Mouse (Mus musculus) left cerebral cortex, postnatal 14 days (tissue): ENCODE measurements around the gene Crb2. TPM values are rescaled to one million over a fixed set of nuclear protein-coding genes. Genes with fewer than 3 reads are reported as not detected.
A peak's percentile ranks its signal among the peaks of the same experiment; 100 is the strongest.

Source experiments
- DNase-seq, 2 experiments: peaks; one replicate each; pipeline ENCODE4 v3.0.0; 2021 to 2022; ENCODE audit warnings: low spot score in 2 of 2, mixed read lengths in 1 of 2
- intact Hi-C: fragments of 180-260 bp; cut with DNase I; formaldehyde crosslinking; loops from one replicate; pipeline ENCODE4 v1.15.1; 2025
- total RNA-seq, 2 experiments: library from RNA; stranded (reverse); gene quantifications; 2 replicates each; pipeline ENCODE4 v1.2.3; 2021

Crb2 gene
- total RNA-seq, 2 experiments from 2014 or later: 5.2 to 5.6 TPM

DNA sequence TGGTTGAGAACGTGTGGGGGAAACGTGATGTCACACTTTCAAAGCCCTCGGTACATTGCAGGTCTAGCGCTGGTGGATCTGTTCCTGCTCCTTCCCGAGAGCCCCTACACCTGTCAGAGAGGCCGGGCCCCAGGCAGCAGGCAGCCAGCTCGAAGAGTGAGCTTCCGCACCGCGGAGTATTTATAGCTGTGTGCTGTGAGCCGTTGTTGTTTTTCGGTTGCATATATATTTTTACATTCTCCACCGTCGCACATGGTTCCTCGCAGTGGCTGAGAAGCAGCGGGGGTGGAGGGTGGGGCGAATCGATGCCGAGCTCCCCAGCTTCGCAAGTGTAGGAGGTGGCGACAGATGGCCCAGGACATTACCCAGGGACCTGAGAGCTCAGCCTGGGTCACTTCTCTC, 11.0 kb upstream of the Crb2 start:
- intact Hi-C loops: loop anchor here (5.0 kb wide), 1 partner anchor 43 kb away; no protein-coding TSS in a partner anchor
- DNase-seq: peak; percentile 68 to 69

GRCm38 (mm10) chr2:37766027-37766761, 9.9 kb upstream of the Crb2 start:
- intact Hi-C loops: loop anchor here (2.0 to 5.0 kb wide), 2 partner anchors 44 to 63 kb away; partner anchors contain the start of gene Strbp
- no peak for DNase-seq

DNA sequence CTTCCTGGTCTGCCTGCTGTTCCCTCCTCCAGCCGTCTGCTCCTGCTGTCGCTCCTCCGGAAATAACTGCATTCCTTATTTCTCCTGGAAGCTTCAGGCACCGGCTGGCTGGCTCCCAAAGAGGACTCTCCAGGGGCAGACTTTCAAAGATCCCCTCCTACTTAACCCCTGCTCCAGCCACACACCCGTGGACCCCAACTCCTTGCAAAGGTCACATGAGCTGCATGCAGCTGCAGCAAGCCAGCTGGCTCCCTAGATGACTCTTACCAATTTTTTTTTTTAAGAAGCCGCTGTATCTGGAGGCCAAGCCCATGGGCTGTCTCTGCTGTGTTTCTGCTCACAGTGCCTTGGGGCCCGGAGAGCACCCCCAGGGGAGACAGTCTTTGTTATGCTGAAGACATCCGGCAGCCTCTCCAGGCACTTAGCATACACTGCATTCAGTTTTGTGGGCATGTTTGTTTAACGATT, 8.9 kb upstream of the Crb2 start:
- peak; percentile 72 to 77 for DNase-seq
- intact Hi-C loops: loop anchor here (2.0 to 5.0 kb wide), 2 partner anchors 45 to 64 kb away; partner anchors contain the start of gene Strbp

GRCm38 (mm10) chr2:37767739-37768138, 8.3 kb upstream of the Crb2 start:
- intact Hi-C loops: loop anchor here (2.0 to 5.0 kb wide), 2 partner anchors 45 to 65 kb away; partner anchors contain the start of gene Strbp

DNA sequence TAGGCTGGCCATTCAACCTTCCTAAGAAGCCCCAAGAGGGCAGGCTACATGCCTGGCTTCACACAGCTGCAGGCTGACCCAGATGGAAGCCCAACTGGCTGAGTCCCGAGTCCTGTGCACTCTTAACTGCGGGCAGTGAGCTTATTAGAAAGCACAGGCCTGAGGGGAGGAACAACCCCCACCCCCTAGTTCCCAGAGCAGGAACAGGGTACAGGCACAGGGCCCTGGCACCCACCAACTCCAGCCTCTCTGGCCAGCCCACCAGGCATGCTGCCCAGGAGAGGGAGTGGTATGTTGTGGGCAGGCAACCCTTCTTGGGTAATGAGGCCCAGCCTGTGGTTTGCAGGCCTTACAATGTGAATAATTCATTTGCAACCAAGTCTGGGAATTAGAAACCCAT, 7.1 kb upstream of the Crb2 start:
- DNase-seq: peak; percentile 63 to 68
- intact Hi-C loops: loop anchor here (5.0 kb wide), 1 partner anchor 47 kb away; no protein-coding TSS in a partner anchor

More at GRCm38 (mm10) chr2:37767739-37768138, 8.3 kb upstream of the Crb2 start:
- DNase-seq: no peak

DNA sequence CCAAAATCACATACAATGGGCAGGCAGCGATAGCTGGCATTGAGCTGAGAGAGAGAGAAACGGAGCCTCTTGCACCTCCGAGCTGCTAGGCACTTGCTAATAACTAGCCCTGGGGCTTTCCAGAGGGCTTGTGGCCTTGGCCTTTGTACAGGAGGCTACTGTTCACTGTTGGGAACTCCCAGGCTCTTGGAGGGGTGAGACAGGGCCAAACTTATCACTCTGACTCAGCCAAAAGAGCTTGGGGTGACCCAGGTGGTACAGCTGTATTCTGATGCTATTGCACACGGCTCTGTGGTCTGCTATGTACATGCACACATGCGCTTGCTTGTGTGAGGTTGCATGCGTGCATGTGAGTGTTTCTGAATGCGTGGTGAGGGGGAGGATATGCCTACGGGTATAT, 6.3 kb upstream of the Crb2 start:
- no peak for DNase-seq
- intact Hi-C loops: loop anchor here (5.0 kb wide), 3 partner anchors 47 to 252 kb away; partner anchors contain the start of gene Gpr21

DNA sequence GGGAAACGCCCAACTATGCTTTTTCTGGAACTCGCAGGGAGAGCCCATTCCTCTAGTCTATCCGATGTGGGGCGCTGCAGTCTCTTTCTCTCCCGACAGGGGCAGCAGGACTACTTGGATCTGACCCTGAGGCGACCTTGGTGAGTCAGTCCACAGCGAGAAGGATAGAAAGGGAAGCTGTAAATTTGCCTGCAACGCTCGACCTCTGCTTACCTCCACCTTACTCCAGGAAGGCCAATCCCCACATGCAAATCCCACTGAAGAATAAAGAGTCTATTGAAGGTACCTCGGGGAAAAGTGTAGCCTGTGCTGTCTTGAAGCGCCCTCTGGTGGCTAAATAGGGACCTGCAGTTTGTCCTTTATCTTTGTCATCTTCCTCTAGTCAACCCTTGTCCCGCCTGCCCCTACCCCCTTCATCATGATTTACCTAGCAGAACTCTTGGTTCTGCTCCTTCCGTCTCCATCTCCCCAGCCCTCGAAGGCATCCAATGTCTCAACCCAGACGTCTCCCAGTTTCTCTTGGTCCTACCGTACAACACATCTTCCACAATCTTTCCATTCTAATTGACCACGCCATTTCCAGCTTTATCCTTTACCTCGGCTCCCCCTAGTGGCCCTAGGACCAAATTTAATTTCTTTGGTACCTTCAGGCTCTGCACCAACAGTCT, 4.3 kb upstream of the Crb2 start:
- DNase-seq: peak; percentile 93 to 95
- intact Hi-C loops: loop anchor here (5.0 kb wide), 2 partner anchors 209 to 254 kb away; partner anchors contain the start of gene Gpr21

DNA sequence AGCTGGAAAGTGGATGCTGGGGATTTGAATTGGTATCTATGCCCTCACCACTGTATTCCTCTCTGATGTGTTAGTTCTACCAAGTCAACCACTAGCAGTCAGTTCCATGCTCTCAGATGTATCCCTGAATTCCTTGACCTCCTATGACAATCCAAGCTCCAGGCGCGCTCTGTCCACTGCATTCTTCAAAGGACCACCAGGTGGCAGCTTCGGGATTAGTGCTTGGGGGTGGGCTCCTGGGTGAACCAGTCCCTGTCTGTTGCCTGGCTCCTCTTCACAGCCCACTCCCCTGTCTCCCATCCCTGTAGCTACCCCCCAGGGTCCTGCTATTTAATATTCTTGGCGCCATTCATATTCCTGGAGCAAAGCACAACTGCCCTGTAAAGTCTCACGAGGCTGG, 1.5 kb upstream of the Crb2 start:
- intact Hi-C loops: loop anchor here (5.0 kb wide), 2 partner anchors 212 to 257 kb away; partner anchors contain the start of gene Gpr21
- peak in 1 of 2 experiments; percentile 50 for DNase-seq

DNA sequence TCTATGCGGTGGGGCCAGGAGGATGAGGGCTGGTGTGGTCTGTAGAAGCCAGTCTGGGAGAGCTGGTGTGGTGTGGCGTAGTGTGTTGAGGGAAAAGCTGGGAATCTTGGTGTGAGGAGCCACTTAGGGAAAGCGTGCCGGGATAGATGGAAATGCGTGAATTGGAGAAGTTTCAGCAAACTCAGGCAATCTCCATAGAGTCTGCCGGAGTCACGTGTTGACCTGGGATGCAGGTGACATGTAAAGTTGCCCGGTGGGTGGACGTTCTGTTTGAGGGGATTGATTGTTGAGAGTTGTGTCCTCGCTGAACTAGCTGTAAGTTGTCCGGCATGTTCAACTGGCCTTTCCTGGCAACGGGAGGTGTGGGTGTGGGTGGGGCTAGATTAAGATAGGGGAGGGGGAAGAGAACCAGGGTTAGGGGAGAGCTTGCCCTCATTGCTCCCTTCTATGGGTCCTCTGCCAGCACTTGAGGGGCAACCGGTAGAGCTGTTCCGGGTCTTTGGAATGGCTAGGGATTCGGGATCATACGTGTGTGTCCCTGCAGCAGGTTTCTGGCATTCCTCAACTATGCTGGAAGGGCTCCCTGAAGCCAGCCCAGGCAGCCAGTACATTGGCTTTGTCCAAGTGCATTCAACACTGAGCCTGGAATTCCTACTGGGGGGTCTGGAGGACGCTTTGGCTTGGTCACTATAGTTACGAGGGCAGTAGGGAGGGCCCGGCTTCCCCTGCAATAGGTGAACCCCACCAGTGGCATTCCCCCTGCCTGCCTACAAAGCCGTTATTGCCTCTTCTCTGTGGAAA, 762 bp downstream of the Crb2 start:
- intact Hi-C loops: no loop called here
- DNase-seq: no peak

DNA sequence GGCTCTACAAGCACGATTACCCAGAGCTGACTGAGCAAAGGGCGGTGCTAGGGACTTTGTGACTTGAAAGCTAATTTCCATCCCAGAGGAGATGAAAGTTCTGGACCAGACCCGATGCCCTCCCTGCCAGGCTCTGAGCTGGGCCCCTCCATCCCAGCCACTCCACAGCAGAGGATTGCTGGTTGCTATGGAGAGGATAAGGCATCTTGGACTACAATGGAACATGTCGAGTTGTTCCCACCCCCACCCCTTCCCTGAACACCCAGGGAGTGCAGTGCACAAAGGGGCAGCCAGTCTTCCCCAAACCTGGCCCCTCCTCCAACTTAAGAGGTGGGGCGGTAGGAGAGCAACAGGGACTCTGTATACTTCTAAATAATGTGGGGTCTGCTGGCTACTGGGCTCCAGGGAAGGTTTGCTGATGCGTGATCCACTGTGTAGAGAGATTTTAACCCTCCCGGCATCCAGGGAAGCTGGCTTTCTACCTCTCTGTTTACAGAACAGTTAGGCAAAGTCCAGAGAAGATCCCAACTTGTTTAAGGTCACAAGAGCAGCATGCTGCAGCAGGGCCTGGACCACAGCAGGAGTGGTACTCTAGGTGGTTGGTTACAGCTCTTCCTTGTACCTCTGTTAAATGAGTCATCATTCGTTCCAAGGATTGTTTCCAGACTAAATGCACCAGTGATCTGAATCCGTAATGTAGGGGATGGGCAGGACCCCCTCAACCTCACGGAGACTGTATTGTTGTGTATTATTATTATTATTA, 2.1 kb downstream of the Crb2 start:
- intact Hi-C loops: no loop called here
- DNase-seq: no peak

DNA sequence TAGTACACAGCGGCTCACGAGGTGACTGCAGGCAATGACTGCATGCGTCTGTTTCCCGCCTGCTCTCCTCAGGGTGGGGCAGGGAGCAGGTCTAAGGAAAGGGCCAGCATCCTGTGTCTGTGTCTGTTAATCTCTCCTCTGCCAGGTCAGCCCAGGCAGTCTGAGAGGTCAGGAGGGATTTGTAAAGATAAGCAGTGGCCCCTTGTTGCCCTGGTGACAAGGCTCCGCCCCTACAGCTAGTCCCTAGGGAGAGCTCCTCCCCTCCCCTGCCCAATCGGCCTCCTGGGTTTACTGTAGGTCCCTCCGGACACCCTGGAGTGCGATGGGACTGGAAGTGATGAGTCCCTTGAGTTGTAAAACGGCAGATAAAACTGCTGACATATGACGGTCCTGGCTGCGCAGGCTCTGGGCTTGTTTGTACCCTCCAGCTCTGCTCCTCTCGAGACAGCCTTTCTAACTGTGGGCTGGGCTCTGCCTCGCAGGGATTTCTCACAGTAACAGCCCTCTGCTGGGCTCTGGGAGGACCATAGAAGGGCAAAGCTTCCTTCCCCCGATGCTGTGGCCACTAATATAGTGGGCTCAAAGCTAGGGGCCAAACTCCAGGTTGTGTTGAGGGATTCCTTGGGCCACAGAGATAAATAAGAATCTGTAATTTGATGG, 4.4 kb downstream of the Crb2 start:
- intact Hi-C loops: no loop called here
- no peak for DNase-seq

GRCm38 (mm10) chr2:37781421-37781820, 5.4 kb downstream of the Crb2 start:
- intact Hi-C loops: no loop called here
- DNase-seq: no peak

- intact Hi-C loops: no loop called here
Observed at GRCm38 (mm10) chr2:37782002-37782401, 6.0 kb downstream of the Crb2 start.

GRCm38 (mm10) chr2:37784473-37784872, 8.4 kb downstream of the Crb2 start:
- DNase-seq: no peak
- intact Hi-C loops: no loop called here

More at GRCm38 (mm10) chr2:37782002-37782401, 6.0 kb downstream of the Crb2 start:
- DNase-seq: no peak

DNA sequence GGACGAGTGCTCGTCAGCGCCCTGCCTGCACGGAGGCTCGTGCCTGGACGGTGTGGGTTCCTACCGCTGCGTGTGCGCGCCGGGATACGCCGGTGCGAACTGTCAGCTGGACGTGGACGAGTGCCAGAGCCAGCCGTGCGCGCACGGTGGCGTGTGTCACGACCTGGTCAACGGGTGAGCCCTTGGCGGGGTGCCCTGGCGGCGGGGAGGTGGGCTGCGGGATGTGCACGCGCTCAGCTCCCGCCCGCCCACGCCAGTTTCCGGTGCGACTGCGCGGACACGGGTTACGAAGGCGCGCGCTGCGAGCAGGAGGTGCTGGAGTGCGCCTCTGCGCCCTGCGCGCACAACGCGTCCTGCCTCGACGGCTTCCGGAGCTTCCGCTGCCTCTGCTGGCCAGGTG, 10.4 kb downstream of the Crb2 start:
- DNase-seq: no peak
- intact Hi-C loops: no loop called here

- DNase-seq: no peak
- intact Hi-C loops: no loop called here
Observed at GRCm38 (mm10) chr2:37788176-37788962, 12.3 kb downstream of the Crb2 start.

DNA sequence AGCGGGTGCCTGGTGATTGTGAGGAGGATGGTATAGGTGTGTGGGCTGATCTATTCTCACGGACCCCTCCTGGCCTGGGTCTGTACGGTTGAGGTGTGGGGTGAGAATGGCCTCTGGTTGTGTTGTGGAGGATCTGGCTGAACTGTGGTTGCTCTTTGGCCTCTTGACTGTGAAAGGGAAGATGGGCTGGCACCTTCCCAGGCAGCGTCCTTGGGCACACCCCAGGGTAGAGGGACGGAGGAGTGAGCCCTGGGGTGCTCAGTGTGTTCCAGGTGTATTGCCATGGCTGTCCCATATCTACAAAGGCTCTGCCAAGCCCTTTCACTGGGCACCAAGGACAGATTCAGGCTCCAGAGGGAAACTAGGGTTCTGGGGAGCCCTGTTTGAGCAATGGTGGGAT, 13.0 kb downstream of the Crb2 start:
- intact Hi-C loops: no loop called here
- DNase-seq: no peak
